ENCODE assay signal across 20 mouse cellular contexts in genomic region chr2:157814965-157815283, GRCm38 (mm10).
"Had no signal": no experiment of that assay in that cellular context is flagged by ENCODE, and none has a peak within 500 bp of the region (broad histone marks: within the 10 kb centered on the region; RNA-seq: fewer than 3 reads in every experiment).

No protein-coding gene starts in this region.

- H3K9ac ChIP-seq: limb, embryonic 12.5 days; limb, embryonic 15.5 days; liver, embryonic 14.5 days; liver, postnatal 0 days; lung, embryonic 14.5 days; midbrain, embryonic 12.5 days; neural tube, embryonic 13.5 days had no signal

- H3K4me3 ChIP-seq: limb, embryonic 12.5 days; limb, embryonic 15.5 days; midbrain, embryonic 12.5 days; myocyte; neural tube, embryonic 13.5 days had no signal

- H3K27me3 ChIP-seq: limb, embryonic 12.5 days; limb, embryonic 15.5 days; midbrain, embryonic 12.5 days; neural tube, embryonic 13.5 days had no signal

- ATAC-seq: inflammation-experienced regulatory T-cells, adult 6 months; intestine, embryonic 16.5 days; liver, postnatal 0 days; lung, postnatal 0 days had no signal

- H3K27ac ChIP-seq: limb, embryonic 12.5 days; limb, embryonic 15.5 days; liver, embryonic 14.5 days; macrophage; midbrain, embryonic 12.5 days; stomach, postnatal 0 days had no signal

- DNase-seq: kidney, adult 18-20 months; kidney, adult 9 months; left cerebral cortex, postnatal 4 days; liver, postnatal 0 days; lung, embryonic 14.5 days; right cerebral cortex, postnatal 14 days; thymus, adult 18-20 months; thymus, postnatal 25 days had no signal

- H3K9me3 ChIP-seq: limb, embryonic 12.5 days; limb, embryonic 15.5 days; midbrain, embryonic 12.5 days; neural tube, embryonic 13.5 days had no signal

- H3K4me2 ChIP-seq: limb, embryonic 12.5 days; limb, embryonic 15.5 days; liver, embryonic 11.5 days; lung, embryonic 14.5 days; midbrain, embryonic 12.5 days; neural tube, embryonic 13.5 days had no signal
